Mouse (Mus musculus): ENCODE measurements around the gene Fam83g. TPM values are rescaled to one million over a fixed set of nuclear protein-coding genes. Genes with fewer than 3 reads are reported as not detected.

The Fam83g gene
- polyA plus RNA-seq, 1 experiment from 2014 or later = 6.2 TPM

DNA sequence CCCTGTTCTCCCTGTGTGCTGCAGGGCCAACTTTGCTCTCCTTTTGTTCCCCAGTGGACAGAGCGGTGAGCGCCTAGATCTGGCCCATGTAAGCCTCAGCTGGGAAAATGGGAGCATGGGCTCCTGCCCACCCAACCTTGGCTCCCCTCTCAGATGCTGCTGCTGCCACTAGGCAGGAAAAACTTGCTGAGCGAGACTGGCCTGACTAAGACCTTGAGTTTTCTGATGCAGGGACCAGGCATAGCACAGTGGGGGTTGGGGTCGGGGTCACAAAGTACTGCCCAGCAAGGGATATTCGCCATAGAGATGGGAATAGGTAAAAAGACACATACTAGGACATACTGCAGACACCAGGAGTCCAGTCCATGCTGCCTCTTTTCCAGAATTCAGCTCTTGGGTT is 16.6 kb upstream of the Fam83g start:
- Histone ChIP-seq H3K27ac (ENCODE audit: low read length) (no peak overlapping the region), H3K36me3 (ENCODE audit: control insufficient read depth, insufficient read depth) (no peaks in the 10 kb centered on the region)
- 71% methylated on average over 5 of the region's 5 CpGs for WGBS (ENCODE audit: insufficient replicate concordance)

DNA sequence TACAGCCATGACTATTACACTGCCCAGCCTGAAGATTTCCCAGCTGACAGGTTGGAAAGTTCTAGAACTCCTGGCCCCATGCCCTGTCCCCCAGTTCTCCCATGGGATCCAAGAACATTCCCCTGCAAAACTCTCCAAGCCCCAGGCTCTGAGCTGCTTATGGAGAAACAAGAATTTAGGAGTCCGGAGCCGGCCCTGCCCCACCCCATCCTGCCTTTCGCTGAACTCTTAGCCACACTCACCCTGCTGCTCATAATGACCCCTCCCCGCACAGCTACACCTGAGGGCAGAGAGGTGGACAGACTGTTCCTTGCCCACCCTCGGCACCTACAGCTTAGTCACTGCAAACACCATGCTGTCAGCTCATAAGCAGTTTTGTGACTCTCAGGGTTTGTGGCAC is 16.1 kb upstream of the Fam83g start:
- no peak overlapping the region for H3K27ac ChIP-seq (ENCODE audit: low read length)
- no peaks in the 10 kb centered on the region; the same call in 1 of the 2 replicates for H3K27me3 ChIP-seq (ENCODE audit: control insufficient read depth, insufficient read depth, low read depth, low read length)
- H3K4me2 ChIP-seq (ENCODE audit: low read depth, low read length) = no peak overlapping the region
- WGBS (ENCODE audit: insufficient replicate concordance) = 74% methylated on average over 5 of the region's 5 CpGs
- H3K4me1 ChIP-seq (ENCODE audit: control insufficient read depth, low read depth, low read length) = no peaks in the 10 kb centered on the region
- no peak for ATAC-seq (ENCODE audit: low read depth)
- no peaks in the 10 kb centered on the region for H3K36me3 ChIP-seq (ENCODE audit: control insufficient read depth, insufficient read depth)
- no peak overlapping the region for H3K4me3 ChIP-seq (ENCODE audit: low read depth, low read length)
- H3K9me3 ChIP-seq (replicated peaks; ENCODE audit: control insufficient read depth, low read length) = no peaks in the 10 kb centered on the region
- no peak overlapping the region for H3K9ac ChIP-seq (ENCODE audit: low read depth, low read length)

More for the DNA sequence above, 16.6 kb upstream of the Fam83g start:
- no peak overlapping the region for H3K4me2 ChIP-seq (ENCODE audit: low read depth, low read length)
- H3K9ac ChIP-seq (ENCODE audit: low read depth, low read length) = no peak overlapping the region
- no peaks in the 10 kb centered on the region; the same call in 1 of the 2 replicates for H3K27me3 ChIP-seq (ENCODE audit: control insufficient read depth, insufficient read depth, low read depth, low read length)
- no peak for ATAC-seq (ENCODE audit: low read depth)
- no peaks in the 10 kb centered on the region for H3K4me1 ChIP-seq (ENCODE audit: control insufficient read depth, low read depth, low read length)
- H3K9me3 ChIP-seq (replicated peaks; ENCODE audit: control insufficient read depth, low read length) = no peaks in the 10 kb centered on the region
- H3K4me3 ChIP-seq (ENCODE audit: low read depth, low read length) = no peak overlapping the region

DNA sequence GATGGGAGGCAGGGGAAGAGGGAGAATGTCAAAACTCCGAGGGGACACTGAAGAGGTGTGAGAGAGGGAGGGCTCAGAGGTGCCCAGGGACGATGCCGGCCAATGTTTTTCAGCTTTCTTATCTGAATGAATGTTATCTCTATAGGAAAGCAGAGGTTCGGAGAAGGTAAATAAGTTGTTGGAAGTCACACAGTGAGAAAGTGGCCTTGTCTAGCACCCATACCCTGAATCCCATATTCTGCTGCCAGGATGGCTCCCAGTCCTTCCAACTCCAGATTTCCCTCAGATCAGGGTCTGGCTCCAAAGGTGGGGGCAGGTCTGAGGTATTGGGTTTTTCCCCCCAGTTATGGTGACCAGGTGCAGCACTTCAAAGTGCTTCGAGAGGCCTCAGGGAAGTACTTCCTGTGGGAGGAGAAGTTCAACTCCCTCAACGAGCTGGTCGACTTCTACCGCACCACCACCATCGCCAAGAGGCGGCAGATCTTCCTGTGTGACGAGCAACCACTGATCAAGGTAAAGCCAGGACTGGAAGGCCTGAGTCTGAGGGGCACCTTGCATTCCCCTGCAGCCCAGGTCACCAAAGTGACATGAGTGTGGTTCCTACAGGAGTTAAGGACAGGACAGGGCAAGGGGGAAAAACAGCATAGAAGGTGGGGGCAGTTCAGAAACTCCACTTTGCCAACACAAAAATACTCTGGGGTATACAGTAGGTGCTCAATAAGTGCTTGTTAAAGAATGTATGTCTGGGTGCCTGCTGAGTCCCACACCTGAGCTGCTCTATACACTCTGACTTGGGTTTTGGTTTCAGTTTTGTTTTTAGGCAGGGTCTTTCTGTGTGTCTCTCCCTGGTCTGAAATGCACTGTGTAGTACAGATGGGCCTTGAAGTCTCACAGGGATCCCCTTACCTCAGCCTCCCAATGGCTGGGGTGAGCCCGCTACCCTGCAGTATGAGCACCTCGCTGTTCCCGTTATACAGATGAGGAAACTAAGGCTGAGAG is 14.1 kb upstream of the Fam83g start:
- WGBS (ENCODE audit: insufficient replicate concordance) = 60% methylated on average over 14 of the region's 14 CpGs
- Histone ChIP-seq H3K4me2 (ENCODE audit: low read depth, low read length) (no peak overlapping the region), H3K9me3 (replicated peaks; ENCODE audit: control insufficient read depth, low read length) (no peaks in the 10 kb centered on the region), H3K9ac (ENCODE audit: low read depth, low read length) (no peak overlapping the region), H3K36me3 (ENCODE audit: control insufficient read depth, insufficient read depth) (no peaks in the 10 kb centered on the region), H3K4me3 (ENCODE audit: low read depth, low read length) (no peak overlapping the region), H3K27me3 (ENCODE audit: control insufficient read depth, insufficient read depth, low read depth, low read length) (no peaks in the 10 kb centered on the region; the same call in 1 of the 2 replicates), H3K4me1 (ENCODE audit: control insufficient read depth, low read depth, low read length) (no peaks in the 10 kb centered on the region), H3K27ac (ENCODE audit: low read length) (no peak overlapping the region)
- no peak for ATAC-seq (ENCODE audit: low read depth)

DNA sequence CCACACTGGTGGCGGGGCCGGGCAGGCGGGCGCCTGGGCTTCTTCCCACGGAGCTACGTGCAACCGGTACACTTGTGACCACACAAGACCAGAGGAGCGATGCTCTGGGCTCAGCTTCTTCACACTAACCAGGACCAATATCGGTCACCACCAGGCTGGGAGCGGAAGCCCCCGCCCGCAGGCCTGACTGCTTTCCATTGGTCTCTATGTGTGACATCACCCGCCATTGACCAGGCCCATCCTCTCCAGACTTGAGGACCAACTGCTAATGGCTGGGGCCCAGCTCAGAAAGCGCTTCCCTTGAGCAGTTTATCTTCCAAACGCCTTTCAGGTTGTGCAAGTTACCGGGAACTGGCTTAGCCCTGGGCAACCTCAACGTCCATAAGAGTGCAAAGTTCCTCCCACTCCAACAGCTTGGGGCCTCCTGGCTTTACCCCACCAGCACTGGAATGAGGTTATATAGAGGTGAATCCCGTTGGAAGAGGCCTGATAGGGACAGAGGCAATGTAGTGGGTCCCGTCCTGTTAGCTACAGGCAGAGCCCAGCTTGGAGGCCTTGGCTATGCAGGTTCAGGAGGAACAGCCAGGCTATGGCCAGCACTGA is 12.0 kb upstream of the Fam83g start:
- no peak overlapping the region for H3K27ac ChIP-seq (ENCODE audit: low read length)
- WGBS (ENCODE audit: insufficient replicate concordance) = 78% methylated on average over 19 of the region's 19 CpGs
- H3K4me3 ChIP-seq (ENCODE audit: low read depth, low read length) = no peak overlapping the region
- ATAC-seq (ENCODE audit: low read depth) = no peak
- no peaks in the 10 kb centered on the region for H3K9me3 ChIP-seq (replicated peaks; ENCODE audit: control insufficient read depth, low read length)
- H3K27me3 ChIP-seq (ENCODE audit: control insufficient read depth, insufficient read depth, low read depth, low read length) = peaks cover 2% of the 10 kb centered on the region; the same call in 1 of the 2 replicates
- H3K9ac ChIP-seq (ENCODE audit: low read depth, low read length) = no peak overlapping the region
- no peaks in the 10 kb centered on the region for H3K4me1 ChIP-seq (ENCODE audit: control insufficient read depth, low read depth, low read length)
- no peak overlapping the region for H3K4me2 ChIP-seq (ENCODE audit: low read depth, low read length)
- no peaks in the 10 kb centered on the region for H3K36me3 ChIP-seq (ENCODE audit: control insufficient read depth, insufficient read depth)

DNA sequence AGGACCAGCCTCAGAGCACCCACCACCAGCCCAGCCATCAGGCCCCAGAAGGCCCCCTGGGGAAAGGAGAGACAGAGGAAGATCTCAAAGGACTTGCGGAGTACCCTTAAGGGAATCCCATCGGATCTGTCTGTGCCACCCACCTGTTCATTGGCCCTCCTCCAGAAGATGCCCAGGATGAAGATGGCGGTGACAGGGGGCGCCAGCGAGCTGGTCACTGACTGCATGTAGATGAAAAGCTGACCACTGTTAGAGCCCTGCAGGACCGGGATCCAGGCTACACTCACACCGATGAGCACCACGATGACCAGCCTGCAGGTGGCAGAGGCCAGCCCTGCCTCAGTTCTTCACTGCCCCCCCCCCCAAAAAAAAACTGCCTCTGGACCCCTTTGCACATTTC is 10.2 kb upstream of the Fam83g start:
- Histone ChIP-seq H3K9me3 (replicated peaks; ENCODE audit: control insufficient read depth, low read length) (no peaks in the 10 kb centered on the region), H3K9ac (ENCODE audit: low read depth, low read length) (no peak overlapping the region), H3K27ac (ENCODE audit: low read length) (no peak overlapping the region), H3K4me3 (ENCODE audit: low read depth, low read length) (no peak overlapping the region), H3K4me1 (ENCODE audit: control insufficient read depth, low read depth, low read length) (no peaks in the 10 kb centered on the region), H3K4me2 (ENCODE audit: low read depth, low read length) (no peak overlapping the region), H3K36me3 (ENCODE audit: control insufficient read depth, insufficient read depth) (no peaks in the 10 kb centered on the region), H3K27me3 (ENCODE audit: control insufficient read depth, insufficient read depth, low read depth, low read length) (0 out of 2 replicates have a peak, but pooled peaks cover 2% of the 10 kb centered on the region)
- no peak for ATAC-seq (ENCODE audit: low read depth)
- 42% methylated on average over 8 of the region's 8 CpGs for WGBS (ENCODE audit: insufficient replicate concordance)

DNA sequence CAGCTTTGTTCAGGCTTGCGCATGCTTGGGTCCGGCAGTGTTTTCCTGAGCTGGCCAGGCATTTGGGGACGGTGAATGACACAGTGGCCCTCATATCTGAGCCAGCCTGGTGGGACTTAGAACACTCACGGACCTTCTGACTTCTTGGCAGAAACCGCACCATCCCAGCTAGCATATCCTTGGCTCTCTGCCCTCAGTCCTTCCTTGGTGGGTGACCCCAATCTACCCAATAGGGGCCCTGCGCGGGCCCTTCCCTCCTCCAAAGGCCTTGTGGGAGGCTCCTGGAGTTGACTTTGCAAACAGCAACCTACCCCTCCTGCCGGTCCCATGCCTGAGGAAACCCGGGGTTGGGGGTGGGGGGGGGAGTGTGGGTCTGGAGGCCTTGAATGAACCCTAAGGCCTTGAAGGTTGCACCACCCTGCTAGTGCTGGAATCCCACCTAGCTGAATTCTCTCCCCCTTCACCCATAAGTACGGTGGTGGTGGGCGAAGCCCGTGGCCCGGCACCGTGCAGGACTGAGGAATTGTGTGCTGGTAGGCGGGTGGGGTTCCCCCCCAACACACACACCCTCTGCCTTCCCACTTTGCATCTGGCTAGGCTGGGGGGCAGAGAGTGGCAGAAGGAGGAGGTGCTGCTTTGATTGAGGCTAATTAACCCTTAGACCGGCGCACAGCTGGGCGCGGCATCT is 9.6 kb upstream of the Fam83g start:
- Histone ChIP-seq H3K27me3 (ENCODE audit: control insufficient read depth, insufficient read depth, low read depth, low read length) (0 out of 2 replicates have a peak, but pooled peaks cover 2% of the 10 kb centered on the region), H3K9me3 (replicated peaks; ENCODE audit: control insufficient read depth, low read length) (no peaks in the 10 kb centered on the region), H3K9ac (ENCODE audit: low read depth, low read length) (no peak overlapping the region), H3K4me3 (ENCODE audit: low read depth, low read length) (no peak overlapping the region), H3K27ac (ENCODE audit: low read length) (no peak overlapping the region), H3K36me3 (ENCODE audit: control insufficient read depth, insufficient read depth) (no peaks in the 10 kb centered on the region), H3K4me2 (ENCODE audit: low read depth, low read length) (no peak overlapping the region), H3K4me1 (ENCODE audit: control insufficient read depth, low read depth, low read length) (no peaks in the 10 kb centered on the region)
- 41% methylated on average over 19 of the region's 19 CpGs for WGBS (ENCODE audit: insufficient replicate concordance)
- ATAC-seq (ENCODE audit: low read depth) = no peak

DNA sequence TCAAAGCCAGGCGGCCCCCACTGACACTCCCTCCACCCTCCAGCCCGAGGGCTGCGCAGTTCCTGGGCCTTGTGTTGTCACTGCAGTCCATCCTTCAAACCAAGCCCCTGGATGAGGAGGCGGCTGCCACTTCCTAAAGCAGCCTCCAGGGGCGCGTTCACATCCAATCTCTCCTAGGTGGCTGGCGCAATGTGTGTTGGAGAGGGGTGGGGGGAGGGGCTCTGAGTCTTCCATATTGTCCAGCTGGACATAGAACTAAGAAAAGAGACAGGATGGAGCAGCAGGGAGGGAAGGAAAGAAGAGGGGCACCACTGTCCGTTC is 9.1 kb upstream of the Fam83g start:
- Histone ChIP-seq H3K4me2 (ENCODE audit: low read depth, low read length) (no peak overlapping the region), H3K27me3 (ENCODE audit: control insufficient read depth, insufficient read depth, low read depth, low read length) (0 out of 2 replicates have a peak, but pooled peaks cover 2% of the 10 kb centered on the region), H3K4me1 (ENCODE audit: control insufficient read depth, low read depth, low read length) (no peaks in the 10 kb centered on the region), H3K9me3 (replicated peaks; ENCODE audit: control insufficient read depth, low read length) (no peaks in the 10 kb centered on the region), H3K9ac (ENCODE audit: low read depth, low read length) (no peak overlapping the region), H3K27ac (ENCODE audit: low read length) (no peak overlapping the region), H3K36me3 (ENCODE audit: control insufficient read depth, insufficient read depth) (no peaks in the 10 kb centered on the region), H3K4me3 (ENCODE audit: low read depth, low read length) (no peak overlapping the region)
- WGBS (ENCODE audit: insufficient replicate concordance) = 11% methylated on average over 8 of the region's 8 CpGs
- no peak for ATAC-seq (ENCODE audit: low read depth)

DNA sequence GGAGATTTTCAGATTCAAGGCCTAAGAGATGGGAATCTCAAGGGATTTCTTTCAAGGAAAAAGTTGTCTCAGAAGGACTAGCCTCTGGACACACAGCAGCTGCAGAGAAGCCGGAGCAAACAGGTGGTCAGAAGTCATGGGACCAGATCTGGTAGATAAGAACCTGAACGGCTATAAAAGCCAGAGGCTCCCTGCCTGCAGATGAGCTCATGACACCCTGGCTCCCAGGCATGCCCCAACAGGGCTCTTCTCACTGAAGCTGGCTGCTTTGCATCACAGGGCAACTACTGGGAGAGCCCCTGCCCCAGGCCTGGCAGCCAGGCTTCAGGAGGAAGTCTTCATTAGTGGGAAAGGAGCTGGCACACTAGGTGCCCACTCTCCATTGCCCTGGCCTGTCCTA is 8.6 kb upstream of the Fam83g start:
- no peak overlapping the region for H3K9ac ChIP-seq (ENCODE audit: low read depth, low read length)
- WGBS (ENCODE audit: insufficient replicate concordance) = 45% methylated on average over 2 of the region's 2 CpGs
- H3K4me3 ChIP-seq (ENCODE audit: low read depth, low read length) = no peak overlapping the region
- H3K4me1 ChIP-seq (ENCODE audit: control insufficient read depth, low read depth, low read length) = no peaks in the 10 kb centered on the region
- ATAC-seq (ENCODE audit: low read depth) = no peak
- no peak overlapping the region for H3K4me2 ChIP-seq (ENCODE audit: low read depth, low read length)
- no peaks in the 10 kb centered on the region for H3K9me3 ChIP-seq (replicated peaks; ENCODE audit: control insufficient read depth, low read length)
- no peak overlapping the region for H3K27ac ChIP-seq (ENCODE audit: low read length)
- 0 out of 2 replicates have a peak, but pooled peaks cover 2% of the 10 kb centered on the region for H3K27me3 ChIP-seq (ENCODE audit: control insufficient read depth, insufficient read depth, low read depth, low read length)
- no peaks in the 10 kb centered on the region for H3K36me3 ChIP-seq (ENCODE audit: control insufficient read depth, insufficient read depth)
